Mouse (Mus musculus): Measurements from ENCODE around the gene Litaf. TPM values are rescaled to one million over a fixed set of nuclear protein-coding genes. Genes with fewer than 3 reads are reported as not detected.
"Not testable (repeated sequence)": the region's sequence is repeated elsewhere in the genome, so short reads cannot be mapped to it uniquely, and the experiment has no call there.

Litaf gene
- polyA plus RNA-seq, 1 experiment from 2014 or later = 113 TPM

DNA sequence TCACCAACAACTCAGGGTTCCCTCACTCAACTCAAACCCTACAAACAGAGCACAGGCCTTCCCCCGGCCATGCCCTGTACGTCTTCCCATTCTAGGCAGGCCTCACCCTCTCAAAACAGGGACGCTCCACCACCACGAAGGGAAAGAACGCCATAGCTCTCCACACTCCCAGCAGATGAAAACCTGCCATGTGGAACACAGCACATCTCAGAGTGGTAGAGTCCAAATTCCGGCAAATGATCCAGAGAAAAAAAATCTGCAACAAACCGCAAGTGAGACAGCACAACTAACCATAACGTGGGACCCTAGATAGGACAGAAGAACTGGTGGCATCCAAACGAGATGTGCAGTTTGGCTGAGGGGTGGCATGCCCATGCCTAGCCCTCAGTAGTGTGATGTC is 88.1 kb downstream of the Litaf start:
- H3K27me3 ChIP-seq = no peaks in the 10 kb centered on the region
- no peak for ATAC-seq (ENCODE audit: insufficient number of reproducible peaks, low FRiP score, low TSS enrichment, low read depth)
- peaks cover 34% of the 10 kb centered on the region for H3K4me1 ChIP-seq
- H3K4me2 ChIP-seq = no peak overlapping the region
- H3K36me3 ChIP-seq = no peaks in the 10 kb centered on the region
- H3K27ac ChIP-seq = no peak overlapping the region
- WGBS = 87% methylated on average over 9 of the region's 9 CpGs
- H3K9me3 ChIP-seq = no peaks in the 10 kb centered on the region
- H3K9ac ChIP-seq = no peak overlapping the region
- H3K4me3 ChIP-seq = no peak overlapping the region

DNA sequence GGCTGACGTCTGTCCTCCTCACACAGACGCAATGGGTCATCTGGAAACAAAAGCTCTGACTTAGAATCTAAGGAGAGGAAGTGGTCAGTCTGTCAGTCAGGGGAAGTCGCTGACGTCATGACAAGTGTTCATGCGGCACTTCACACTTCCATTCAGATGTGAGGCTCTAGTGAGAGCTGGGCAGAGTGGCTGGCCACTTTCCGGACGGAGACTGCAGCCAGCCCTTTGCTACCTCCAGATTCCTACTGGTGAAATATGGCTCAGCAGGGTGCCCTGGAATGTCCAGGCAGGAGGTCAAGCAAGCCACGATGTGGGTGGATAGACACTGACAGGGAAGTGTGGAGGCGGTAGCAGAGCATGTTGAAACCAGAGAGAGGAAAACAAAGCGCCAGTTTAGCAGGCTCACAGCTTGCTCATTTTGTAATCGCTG is 89.7 kb downstream of the Litaf start:
- no peak overlapping the region for H3K4me2 ChIP-seq
- WGBS = 66% methylated on average over 11 of the region's 11 CpGs
- H3K27me3 ChIP-seq = no peaks in the 10 kb centered on the region
- H3K36me3 ChIP-seq = no peaks in the 10 kb centered on the region
- peaks cover 33% of the 10 kb centered on the region for H3K4me1 ChIP-seq
- no peak overlapping the region for H3K4me3 ChIP-seq
- no peak for ATAC-seq (ENCODE audit: insufficient number of reproducible peaks, low FRiP score, low TSS enrichment, low read depth)
- H3K9me3 ChIP-seq = no peaks in the 10 kb centered on the region
- H3K9ac ChIP-seq = no peak overlapping the region
- H3K27ac ChIP-seq = 0 out of 2 replicates have a peak overlapping the region, but pooled peaks have one; percentile 29

DNA sequence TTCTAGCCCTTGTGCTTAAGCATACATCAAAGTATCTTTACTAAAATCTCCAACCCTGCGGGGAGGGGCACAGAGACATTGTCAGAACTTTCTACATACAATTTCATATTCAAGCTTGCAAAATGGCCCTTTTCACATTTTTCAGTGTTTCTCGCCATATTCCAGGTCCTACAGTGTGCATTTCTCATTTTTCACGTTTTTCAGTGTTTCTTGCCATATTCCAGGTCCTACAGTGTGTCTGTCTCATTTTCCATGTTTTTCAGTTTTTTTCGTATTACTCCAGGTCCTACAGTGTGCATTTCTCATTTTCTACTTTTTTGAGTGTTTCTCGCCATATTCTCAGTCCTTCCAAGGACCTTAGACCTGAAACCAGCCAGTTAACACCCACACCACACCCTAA is 91.0 kb downstream of the Litaf start:
- Histone ChIP-seq H3K4me3 (no peak overlapping the region), H3K9me3 (no peaks in the 10 kb centered on the region), H3K9ac (no peak overlapping the region), H3K27me3 (no peaks in the 10 kb centered on the region), H3K4me2 (no peak overlapping the region), H3K4me1 (peaks cover 28% of the 10 kb centered on the region), H3K27ac (no peak overlapping the region), H3K36me3 (no peaks in the 10 kb centered on the region)
- 71% methylated on average over 5 of the region's 5 CpGs for WGBS
- ATAC-seq (ENCODE audit: insufficient number of reproducible peaks, low FRiP score, low TSS enrichment, low read depth) = no peak

DNA sequence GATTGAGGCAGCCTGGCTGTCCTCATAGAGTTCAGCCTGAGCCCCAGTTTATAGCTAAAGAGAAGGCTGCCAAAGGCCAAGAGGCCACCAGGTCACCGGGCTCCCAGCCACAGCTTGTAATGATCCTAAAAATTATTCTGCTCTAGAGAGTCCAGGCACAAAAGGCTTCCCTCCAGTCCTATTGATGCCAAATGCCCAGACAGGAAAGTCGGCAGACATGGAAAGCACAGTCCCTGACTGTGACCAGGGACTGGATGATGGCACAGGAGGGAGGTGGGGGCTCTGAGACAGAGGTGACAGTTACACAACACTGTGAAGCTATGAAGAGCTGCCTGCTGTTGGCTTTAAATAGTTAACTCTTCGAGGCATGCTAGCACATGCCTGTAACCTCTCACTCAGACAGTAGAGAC is 91.9 kb downstream of the Litaf start:
- no peaks in the 10 kb centered on the region for H3K27me3 ChIP-seq

DNA sequence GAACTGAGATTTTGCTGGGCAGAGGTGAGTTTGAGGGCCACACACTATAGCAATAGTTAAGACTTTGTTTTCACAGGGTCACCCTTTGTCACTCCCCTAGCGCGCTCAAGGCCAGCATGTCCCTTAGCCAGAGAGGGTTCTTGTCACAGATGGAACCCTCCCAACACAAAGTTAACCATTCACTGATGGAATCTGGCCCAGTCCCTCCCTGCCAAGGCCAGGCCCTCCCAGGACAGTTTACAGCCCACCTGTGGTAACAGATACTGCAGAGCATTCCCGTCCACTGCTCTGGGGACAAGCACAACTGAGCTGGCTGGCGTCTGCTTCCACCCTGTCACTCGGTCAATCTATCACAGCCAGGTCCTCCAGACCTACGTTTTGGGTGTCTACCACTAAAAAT is 93.7 kb downstream of the Litaf start:
- WGBS = 74% methylated on average over 6 of the region's 6 CpGs

More for the DNA sequence above, 91.9 kb downstream of the Litaf start:
- H3K4me1 ChIP-seq = peaks cover 27% of the 10 kb centered on the region
- no peaks in the 10 kb centered on the region for H3K36me3 ChIP-seq
- no peak overlapping the region for H3K4me2 ChIP-seq
- H3K4me3 ChIP-seq = no peak overlapping the region
- H3K9ac ChIP-seq = no peak overlapping the region
- peak overlapping the region; percentile 51 for H3K27ac ChIP-seq
- H3K9me3 ChIP-seq = no peaks in the 10 kb centered on the region
- no peak for ATAC-seq (ENCODE audit: insufficient number of reproducible peaks, low FRiP score, low TSS enrichment, low read depth)
- WGBS = 28% methylated on average over 3 of the region's 3 CpGs

DNA sequence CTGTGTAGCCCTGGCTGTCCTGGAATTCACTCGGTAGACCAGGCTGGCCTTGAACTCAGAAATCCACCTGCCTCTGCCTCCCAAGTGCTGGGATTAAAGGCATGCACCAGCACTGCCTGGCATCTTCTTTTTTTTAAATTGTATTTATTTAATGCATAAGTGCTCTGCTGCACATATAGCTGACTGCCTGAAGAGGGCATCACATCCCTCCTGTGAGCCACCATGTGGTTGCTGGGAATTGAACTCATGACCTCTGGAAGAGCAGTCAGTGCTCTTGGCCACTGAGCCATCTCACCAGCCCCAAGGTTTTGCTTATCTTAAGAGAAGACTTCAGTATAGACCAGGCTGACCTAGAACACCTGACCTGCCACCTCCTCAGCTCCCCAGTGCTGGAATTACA is 96.0 kb downstream of the Litaf start:
- H3K4me2 ChIP-seq; ATAC-seq (ENCODE audit: insufficient number of reproducible peaks, low FRiP score, low TSS enrichment, low read depth); H3K9ac ChIP-seq; H3K9me3 ChIP-seq; H3K4me3 ChIP-seq; H3K27ac ChIP-seq; H3K27me3 ChIP-seq: not testable (repeated sequence)
- peaks cover 34% of the 10 kb centered on the region for H3K4me1 ChIP-seq
- peaks cover 16% of the 10 kb centered on the region for H3K36me3 ChIP-seq
- 78% methylated on average over 1 of the region's 1 CpGs for WGBS

More for the DNA sequence above, 93.7 kb downstream of the Litaf start:
- peaks cover 3% of the 10 kb centered on the region; the same call in 1 of the 2 replicates for H3K36me3 ChIP-seq
- H3K27me3 ChIP-seq = no peaks in the 10 kb centered on the region
- no peak overlapping the region for H3K4me2 ChIP-seq
- peaks cover 34% of the 10 kb centered on the region for H3K4me1 ChIP-seq
- no peak for ATAC-seq (ENCODE audit: insufficient number of reproducible peaks, low FRiP score, low TSS enrichment, low read depth)
- H3K4me3 ChIP-seq = no peak overlapping the region
- no peak overlapping the region for H3K9ac ChIP-seq
- H3K27ac ChIP-seq = no peak overlapping the region
- H3K9me3 ChIP-seq = no peaks in the 10 kb centered on the region

DNA sequence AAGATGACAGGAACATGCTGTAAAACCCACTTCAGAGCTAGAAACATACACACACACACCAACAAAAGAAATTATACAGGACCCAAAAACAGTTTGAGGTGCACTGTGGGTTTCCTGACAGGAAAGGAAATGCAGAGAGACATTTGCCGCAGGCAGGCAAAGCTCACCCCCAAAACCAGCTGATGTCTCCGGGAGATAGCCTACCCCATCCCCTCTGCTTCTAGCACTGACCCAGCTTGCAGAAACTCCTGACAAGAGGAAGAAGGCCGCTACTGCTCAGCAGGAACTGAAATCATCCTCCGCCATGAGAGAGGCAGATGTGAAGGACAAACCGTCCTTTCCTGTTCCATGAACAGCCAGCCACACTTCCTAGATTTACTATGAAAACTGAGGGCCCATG is 96.6 kb downstream of the Litaf start:
- Histone ChIP-seq H3K4me3 (no peak overlapping the region), H3K9me3 (no peaks in the 10 kb centered on the region), H3K27me3 (no peaks in the 10 kb centered on the region), H3K4me2 (no peak overlapping the region), H3K9ac (no peak overlapping the region), H3K36me3 (peaks cover 21% of the 10 kb centered on the region), H3K4me1 (peaks cover 28% of the 10 kb centered on the region), H3K27ac (0 out of 2 replicates have a peak overlapping the region, but pooled peaks have one; percentile 17)
- no peak for ATAC-seq (ENCODE audit: insufficient number of reproducible peaks, low FRiP score, low TSS enrichment, low read depth)
- 54% methylated on average over 5 of the region's 5 CpGs for WGBS

DNA sequence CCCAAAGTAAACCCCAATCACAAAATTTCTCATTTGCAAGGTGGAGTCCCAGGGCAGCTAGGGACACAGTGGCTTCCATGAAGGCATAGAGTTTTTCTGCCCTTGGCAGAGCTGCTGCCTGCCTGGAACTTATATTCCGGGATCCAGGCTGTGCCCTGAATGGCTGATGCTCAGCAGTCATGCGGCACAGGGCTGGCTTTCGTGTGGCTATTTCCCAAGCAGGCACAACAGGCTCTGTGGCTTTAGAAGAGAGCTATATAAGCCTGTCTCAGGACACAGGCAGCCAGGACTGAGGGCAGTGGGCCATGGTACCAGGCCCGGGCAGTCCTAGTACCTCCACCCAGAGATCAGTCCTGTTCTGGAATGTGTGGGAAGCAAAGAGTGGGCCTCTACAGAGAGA is 97.7 kb downstream of the Litaf start:
- Histone ChIP-seq H3K9me3 (no peaks in the 10 kb centered on the region), H3K36me3 (peaks cover 31% of the 10 kb centered on the region), H3K27ac (0 out of 2 replicates have a peak overlapping the region, but pooled peaks have one; percentile 38), H3K4me3 (no peak overlapping the region), H3K27me3 (no peaks in the 10 kb centered on the region), H3K4me2 (no peak overlapping the region), H3K4me1 (peaks cover 20% of the 10 kb centered on the region), H3K9ac (no peak overlapping the region)
- no peak for ATAC-seq (ENCODE audit: insufficient number of reproducible peaks, low FRiP score, low TSS enrichment, low read depth)
- WGBS = 92% methylated on average over 4 of the region's 4 CpGs

DNA sequence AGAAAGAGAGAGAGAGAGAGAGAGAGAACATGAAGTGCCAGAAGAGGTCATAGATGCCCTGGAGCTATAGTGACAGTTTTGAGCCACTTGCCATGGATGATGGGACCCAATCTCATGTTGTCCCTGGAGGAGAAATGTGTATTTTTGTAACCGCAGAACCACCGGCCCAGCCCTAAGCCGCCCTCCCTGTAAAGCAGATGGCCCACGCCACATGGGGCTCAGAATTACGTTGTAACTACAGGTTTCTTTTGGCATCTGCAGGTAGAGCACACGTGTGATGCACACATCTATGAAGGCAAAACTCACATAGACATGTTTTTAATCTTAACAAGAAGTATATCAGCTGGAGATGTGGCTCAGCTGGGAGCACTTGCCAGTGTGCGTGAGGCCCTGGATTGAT is 98.2 kb downstream of the Litaf start:
- H3K4me1 ChIP-seq = peaks cover 20% of the 10 kb centered on the region
- H3K36me3 ChIP-seq = peaks cover 36% of the 10 kb centered on the region
- no peak for ATAC-seq (ENCODE audit: insufficient number of reproducible peaks, low FRiP score, low TSS enrichment, low read depth)
- no peak overlapping the region for H3K27ac ChIP-seq
- H3K4me3 ChIP-seq = no peak overlapping the region
- H3K9ac ChIP-seq = no peak overlapping the region
- no peaks in the 10 kb centered on the region for H3K9me3 ChIP-seq
- 76% methylated on average over 7 of the region's 7 CpGs for whole genome bisulfite sequencing
- H3K27me3 ChIP-seq = no peaks in the 10 kb centered on the region
- no peak overlapping the region for H3K4me2 ChIP-seq

DNA sequence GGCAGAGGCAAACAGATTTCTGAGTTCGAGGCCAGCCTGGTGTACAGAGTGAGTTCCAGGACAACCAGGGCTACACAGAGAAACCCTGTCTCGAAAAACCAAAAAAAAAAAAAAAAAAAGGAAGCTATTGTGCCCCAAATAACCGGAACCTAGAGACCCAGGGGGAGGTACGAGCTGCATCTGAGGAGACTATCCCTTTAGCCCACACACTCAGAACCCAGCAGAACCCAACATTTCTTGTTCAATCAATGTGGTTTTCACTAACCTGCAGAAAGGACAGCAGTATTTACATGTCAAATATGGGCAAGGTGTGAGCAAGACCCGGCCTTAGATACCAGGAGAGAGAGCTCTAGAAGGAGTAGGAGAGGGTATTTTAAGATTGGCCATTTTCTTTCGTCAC is 98.9 kb downstream of the Litaf start:
- H3K9me3 ChIP-seq = no peaks in the 10 kb centered on the region
- H3K4me3 ChIP-seq = no peak overlapping the region
- no peak for ATAC-seq (ENCODE audit: insufficient number of reproducible peaks, low FRiP score, low TSS enrichment, low read depth)
- WGBS = 82% methylated on average over 6 of the region's 6 CpGs
- no peak overlapping the region for H3K4me2 ChIP-seq
- no peak overlapping the region for H3K9ac ChIP-seq
- H3K27ac ChIP-seq = no peak overlapping the region
- H3K36me3 ChIP-seq = peaks cover 42% of the 10 kb centered on the region
- peaks cover 20% of the 10 kb centered on the region for H3K4me1 ChIP-seq
- H3K27me3 ChIP-seq = no peaks in the 10 kb centered on the region

DNA sequence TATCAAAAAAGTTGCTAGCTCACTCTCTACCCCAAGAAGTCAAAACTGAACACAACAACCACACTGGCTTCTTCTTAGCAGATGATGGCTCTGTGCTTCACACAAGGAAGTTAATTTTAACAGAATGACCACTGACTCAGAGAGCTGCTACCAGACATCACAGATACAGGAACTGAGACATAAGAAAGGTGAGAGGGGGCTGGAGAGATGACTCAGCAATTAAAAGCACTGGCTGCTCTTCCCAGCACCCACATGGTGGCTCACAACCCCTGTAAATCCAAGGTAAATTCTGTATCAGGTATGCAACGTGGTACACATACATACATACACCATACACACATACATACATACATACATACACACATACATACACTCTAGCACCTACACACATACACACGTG is 100.9 kb downstream of the Litaf start:
- peaks cover 62% of the 10 kb centered on the region for H3K36me3 ChIP-seq
- no peak overlapping the region for H3K27ac ChIP-seq
- H3K4me2 ChIP-seq = no peak overlapping the region
- H3K9me3 ChIP-seq = no peaks in the 10 kb centered on the region
- peaks cover 21% of the 10 kb centered on the region for H3K4me1 ChIP-seq
- no peak overlapping the region for H3K4me3 ChIP-seq
- H3K9ac ChIP-seq = no peak overlapping the region
- WGBS = 87% methylated on average over 2 of the region's 2 CpGs
- no peaks in the 10 kb centered on the region for H3K27me3 ChIP-seq
- ATAC-seq (ENCODE audit: insufficient number of reproducible peaks, low FRiP score, low TSS enrichment, low read depth) = no peak

DNA sequence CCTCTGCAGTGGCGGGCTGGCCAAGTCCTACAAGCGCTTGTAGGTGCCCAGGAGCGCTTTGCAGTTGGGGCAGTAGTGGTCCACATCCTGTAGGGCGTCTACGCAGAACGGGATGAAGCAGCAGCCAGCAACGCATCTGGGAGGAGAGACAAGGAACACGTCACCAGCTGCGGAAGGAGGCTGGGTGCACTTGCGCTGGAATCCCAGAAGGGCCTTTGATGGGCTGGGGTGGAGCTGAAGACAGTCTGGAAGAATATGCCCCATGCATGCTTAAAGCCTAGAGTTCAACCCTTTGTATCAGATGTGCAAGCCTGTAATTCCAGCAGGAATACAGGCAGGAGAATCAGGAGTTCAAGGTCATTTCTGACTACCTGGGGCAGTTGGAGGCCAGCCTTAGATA is 105.0 kb downstream of the Litaf start:
- Histone ChIP-seq H3K9me3 (no peaks in the 10 kb centered on the region), H3K4me3 (no peak overlapping the region), H3K27me3 (no peaks in the 10 kb centered on the region), H3K9ac (no peak overlapping the region), H3K27ac (no peak overlapping the region), H3K36me3 (peaks cover 71% of the 10 kb centered on the region), H3K4me2 (no peak overlapping the region), H3K4me1 (peaks cover 13% of the 10 kb centered on the region)
- WGBS = 90% methylated on average over 10 of the region's 10 CpGs
- no peak for ATAC-seq (ENCODE audit: insufficient number of reproducible peaks, low FRiP score, low TSS enrichment, low read depth)

Data from limb, embryonic 15.5 days (tissue).